Mouse (Mus musculus) cerebellum, adult 2 months (tissue): ENCODE data around the gene Psmc1. TPM values are rescaled to one million over a fixed set of nuclear protein-coding genes. Genes with fewer than 3 reads are reported as not detected.
A peak's percentile ranks its signal among the peaks of the same experiment; 100 is the strongest.

Experiments
- DNase-seq, 2 experiments: peaks; one replicate each; pipeline ENCODE4 v3.0.0; 2021
- H3K27ac ChIP-seq: fragments of 200-500 bp; 2 replicates; pipeline ENCODE4 v1.5.1; 2012; ENCODE audit warnings: low read length, control low read depth, inconsistent platforms; ENCODE audit not compliant: insufficient read depth
- H3K27me3 ChIP-seq: fragments of 200-500 bp; 2 replicates; pipeline ENCODE4 v1.6.1; 2012; ENCODE audit warnings: inconsistent platforms, mild to moderate bottlenecking, low read length, moderate library complexity; ENCODE audit not compliant: control insufficient read depth, insufficient read depth
- H3K4me1 ChIP-seq: fragments of 200-500 bp; 2 replicates; pipeline ENCODE4 v1.6.1; 2011; ENCODE audit warnings: low read length; ENCODE audit not compliant: control insufficient read depth, insufficient read depth
- H3K4me3 ChIP-seq: fragments of 200-500 bp; replicated peaks from 2 replicates; pipeline ENCODE3; 2011; ENCODE audit warnings: mild to moderate bottlenecking, low read depth, low read length, control low read depth; ENCODE audit not compliant: insufficient read depth
- CTCF ChIP-seq: fragments of 200-500 bp; IDR thresholded peaks from 2 replicates; pipeline ENCODE4 v1.5.1; 2011; ENCODE audit warnings: low read depth, mild to moderate bottlenecking, control low read depth, low read length, moderate library complexity, borderline replicate concordance; ENCODE audit not compliant: insufficient read depth
- POLR2A ChIP-seq: fragments of 200-500 bp; IDR thresholded peaks from 2 replicates; pipeline ENCODE4 v1.6.1; 2011; ENCODE audit warnings: low read length, control low read depth, borderline replicate concordance; ENCODE audit not compliant: insufficient read depth
- WGBS: fragments of 180-500 bp; shearing (Covaris S2); methylation state at CpG from one replicate; pipeline ENCODE4 v1.1.7; 2018; 5-methylcytosine and 5-hydroxymethylcytosine counted together
- polyA plus RNA-seq: library from polyadenylated mRNA; depleted of rRNA; stranded (reverse); fragments of >200 nt; gene quantifications from 2 replicates; pipeline ENCODE4 v1.2.3, GENCODE M21; 2012; rRNA removed

The Psmc1 gene
- polyA plus RNA-seq, result 163 and 177 TPM in 2 replicates

DNA sequence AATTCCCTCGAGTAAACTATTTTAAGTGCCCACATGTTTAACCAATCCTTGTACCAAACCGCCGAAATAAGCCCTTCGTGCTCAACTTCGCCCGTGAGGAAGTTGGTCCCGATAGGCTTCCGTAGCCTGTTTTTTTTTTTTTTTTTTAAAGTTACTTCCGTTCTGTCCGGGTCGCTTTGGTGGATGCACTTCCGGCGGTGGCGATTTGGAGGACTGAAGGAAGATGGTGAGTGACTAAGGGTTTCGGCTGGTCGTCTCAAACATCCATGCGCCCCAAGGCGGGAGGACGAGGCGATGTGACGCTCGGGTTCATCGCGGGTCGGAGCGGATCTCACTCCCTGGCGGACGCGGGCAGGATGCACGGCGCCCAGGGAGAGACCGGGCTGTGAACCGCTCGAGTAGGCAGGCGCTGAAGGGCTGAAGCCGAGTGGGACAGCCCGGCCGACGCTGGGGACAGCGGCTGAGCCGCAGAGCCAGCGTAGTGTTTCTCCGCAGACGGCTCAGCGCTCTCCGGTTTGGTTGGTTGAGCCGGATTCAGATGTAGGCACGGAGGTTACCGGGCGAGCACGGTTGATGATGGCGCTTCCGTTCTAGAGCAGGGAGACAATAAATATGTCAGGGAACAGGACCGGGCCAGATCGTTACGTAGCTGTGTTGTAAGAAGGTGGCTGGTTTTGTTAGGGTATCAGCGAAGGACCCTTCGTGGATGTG, at the start of gene Psmc1:
TSS of gene Psmc1 (plus strand) at position 169 of the 711 bp plus-strand sequence.
- Histone ChIP-seq H3K27me3 (no peaks in the 10 kb centered on the region), H3K27ac (peak within 1 kb of the TSS; percentile 39), H3K4me1 (peaks cover 12% of the 10 kb centered on the region; the same call in 1 of the 2 replicates), H3K4me3 (peak within 1 kb of the TSS; percentile 93)
- WGBS, result under 1% methylated on average over 58 of the region's 58 CpGs
- TF ChIP-seq POLR2A (peak; percentile 69; the same call in 1 of the 2 replicates), CTCF (no peak)
- DNase-seq, result peak; percentile 85 to 86

DNA sequence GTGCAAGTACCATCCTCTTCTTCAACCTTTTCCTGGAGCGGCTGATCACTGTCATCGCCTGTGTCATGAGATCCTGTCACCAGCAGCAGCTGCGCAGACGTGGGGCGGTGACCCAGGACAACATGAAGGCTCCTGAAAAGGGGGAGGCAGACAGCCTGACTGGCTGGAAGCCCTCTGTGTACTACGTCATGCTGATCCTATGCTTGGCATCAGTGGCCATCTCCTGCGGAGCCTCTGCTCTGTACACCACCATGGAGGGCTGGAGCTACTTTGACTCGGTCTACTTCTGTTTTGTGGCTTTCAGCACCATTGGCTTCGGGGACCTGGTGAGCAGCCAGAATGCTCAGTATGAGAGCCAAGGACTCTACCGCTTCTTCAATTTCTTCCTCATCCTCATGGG, 48.9 kb upstream of the Psmc1 start:
- DNase-seq, result no peak
- Histone ChIP-seq H3K27me3 (no peaks in the 10 kb centered on the region), H3K27ac (no peak overlapping the region), H3K4me1 (peaks cover 3% of the 10 kb centered on the region), H3K4me3 (no peak overlapping the region)
- TF ChIP-seq CTCF (no peak), POLR2A (no peak)
- 25% methylated on average over 10 of the region's 10 CpGs for WGBS

DNA sequence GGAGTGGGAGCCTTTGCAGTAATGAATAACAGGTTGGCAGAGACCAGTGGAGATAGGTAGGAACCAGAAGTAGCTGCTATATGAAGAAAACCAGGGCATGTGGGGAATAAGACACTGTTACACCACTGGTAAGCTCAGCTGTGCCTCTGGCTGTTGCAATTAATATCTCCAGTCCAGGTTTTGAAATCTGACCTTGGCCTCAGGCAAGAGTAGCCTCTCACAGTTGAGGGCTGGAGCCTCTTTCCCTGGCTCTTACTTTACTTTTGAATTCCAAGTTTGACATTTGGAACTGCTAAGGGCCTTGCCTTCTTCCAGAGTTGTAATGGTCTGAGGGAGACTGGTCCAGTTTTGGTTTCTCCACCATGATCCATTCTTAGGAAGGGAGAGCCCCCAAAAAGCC, 48.1 kb upstream of the Psmc1 start:
- Histone ChIP-seq H3K27ac (no peak overlapping the region), H3K4me1 (peaks cover 3% of the 10 kb centered on the region), H3K4me3 (no peak overlapping the region), H3K27me3 (no peaks in the 10 kb centered on the region)
- no peak for DNase-seq
- TF ChIP-seq CTCF (no peak), POLR2A (no peak)

DNA sequence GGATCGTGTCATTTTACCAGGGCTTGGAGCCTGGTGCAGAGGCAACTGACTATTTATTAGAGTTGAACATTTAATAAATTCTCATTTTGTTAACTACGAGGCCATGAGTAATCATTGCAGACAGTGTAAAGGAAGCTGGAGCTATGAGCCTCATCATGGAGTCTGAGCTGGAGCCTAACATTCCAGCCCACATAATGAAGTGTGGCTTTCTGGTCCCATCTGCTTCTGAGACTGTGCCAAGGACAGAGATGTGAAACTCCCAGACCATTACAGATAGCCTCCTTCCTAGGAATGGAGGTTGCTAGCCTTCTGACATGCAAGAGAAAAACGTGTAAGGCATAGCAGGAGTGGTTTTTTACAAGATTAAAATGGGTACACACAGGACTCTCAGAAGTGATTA, 47.4 kb upstream of the Psmc1 start:
- TF ChIP-seq POLR2A (no peak), CTCF (no peak)
- no peaks in the 10 kb centered on the region for H3K27me3 ChIP-seq
- no peak overlapping the region for H3K27ac ChIP-seq
- no peak for DNase-seq
- peaks cover 3% of the 10 kb centered on the region for H3K4me1 ChIP-seq
- H3K4me3 ChIP-seq, result no peak overlapping the region
- 75% methylated on average over 3 of the region's 3 CpGs for WGBS

DNA sequence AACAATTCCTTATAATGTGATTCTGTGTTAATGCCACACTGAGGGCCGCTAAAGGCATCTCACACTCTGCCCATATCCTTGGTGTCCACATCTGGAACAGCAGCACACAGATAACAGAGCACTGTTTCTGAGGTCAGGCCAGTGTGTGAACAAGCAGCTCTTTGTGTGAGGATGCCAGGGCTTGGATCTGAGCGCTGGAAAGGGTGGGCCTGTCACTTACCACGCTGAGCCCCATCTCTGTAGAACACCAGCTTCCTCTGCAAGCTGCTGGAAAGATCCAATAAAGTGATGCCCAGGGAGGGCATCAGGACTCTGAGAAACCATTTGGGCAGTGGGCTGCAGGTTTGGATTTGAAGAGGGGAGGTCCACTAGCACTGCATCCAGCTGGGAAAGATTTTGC, 44.8 kb upstream of the Psmc1 start:
- H3K4me1 ChIP-seq, result peaks cover 3% of the 10 kb centered on the region
- peak in 1 of 2 experiments; percentile 23 for DNase-seq
- peak overlapping the region; percentile 78; the same call in 1 of the 2 replicates for H3K27ac ChIP-seq
- no peaks in the 10 kb centered on the region for H3K27me3 ChIP-seq
- no peak overlapping the region for H3K4me3 ChIP-seq
- 60% methylated on average over 3 of the region's 3 CpGs for WGBS
- TF ChIP-seq CTCF (no peak), POLR2A (no peak)

DNA sequence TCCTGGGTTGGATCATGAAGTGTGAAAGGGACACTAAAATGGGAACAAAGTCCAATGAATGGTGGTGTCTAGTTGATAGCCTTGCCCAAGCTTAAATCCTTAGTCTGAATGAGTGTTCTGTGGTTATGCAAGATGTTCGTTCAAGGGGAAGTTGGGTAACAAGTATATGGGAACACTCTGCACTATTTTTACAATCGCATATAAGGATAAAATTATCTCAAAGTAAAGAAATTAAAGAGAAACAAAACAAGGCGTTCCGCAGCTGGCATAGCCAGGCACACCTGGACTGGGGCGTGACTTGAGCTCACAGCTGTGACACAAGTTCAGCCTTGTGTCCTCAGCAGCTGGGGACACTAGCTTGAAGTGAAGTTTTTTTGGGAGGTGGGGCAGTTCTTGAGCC, 42.5 kb upstream of the Psmc1 start:
- Histone ChIP-seq H3K27me3 (no peaks in the 10 kb centered on the region), H3K4me1 (no peaks in the 10 kb centered on the region), H3K4me3 (no peak overlapping the region), H3K27ac (no peak overlapping the region)
- 91% methylated on average over 5 of the region's 5 CpGs for WGBS
- DNase-seq, result no peak
- TF ChIP-seq POLR2A (no peak), CTCF (no peak)

DNA sequence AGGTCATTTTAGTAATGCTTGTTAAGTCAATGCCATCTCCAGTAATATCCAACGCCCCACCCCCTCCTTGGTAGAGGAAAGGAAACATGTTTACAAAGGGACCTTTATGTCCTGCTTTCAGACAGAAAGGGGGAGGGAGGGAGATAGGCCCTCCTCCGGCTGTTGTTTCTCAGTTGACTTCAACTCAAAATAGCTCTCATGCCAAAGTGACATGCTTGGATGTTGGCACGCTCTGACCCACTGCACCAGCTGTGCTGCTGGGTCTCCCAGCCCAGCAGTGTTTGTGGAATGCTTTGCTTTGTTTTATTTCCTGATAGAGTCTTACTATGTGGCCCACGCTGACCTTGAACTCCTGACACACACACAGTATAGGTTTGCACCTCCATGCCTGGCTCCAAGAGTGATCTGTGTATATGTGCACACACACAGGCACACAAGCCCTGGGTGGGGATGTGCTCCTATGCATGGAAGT, 36.7 kb upstream of the Psmc1 start:
- peak in 1 of 2 experiments; percentile 29 for DNase-seq
- Histone ChIP-seq H3K27me3 (no peaks in the 10 kb centered on the region), H3K27ac (0 out of 2 replicates have a peak overlapping the region, but pooled peaks have one; percentile 39), H3K4me1 (no peaks in the 10 kb centered on the region), H3K4me3 (no peak overlapping the region)
- 62% methylated on average over 4 of the region's 4 CpGs for WGBS
- TF ChIP-seq CTCF (no peak), POLR2A (no peak)

DNA sequence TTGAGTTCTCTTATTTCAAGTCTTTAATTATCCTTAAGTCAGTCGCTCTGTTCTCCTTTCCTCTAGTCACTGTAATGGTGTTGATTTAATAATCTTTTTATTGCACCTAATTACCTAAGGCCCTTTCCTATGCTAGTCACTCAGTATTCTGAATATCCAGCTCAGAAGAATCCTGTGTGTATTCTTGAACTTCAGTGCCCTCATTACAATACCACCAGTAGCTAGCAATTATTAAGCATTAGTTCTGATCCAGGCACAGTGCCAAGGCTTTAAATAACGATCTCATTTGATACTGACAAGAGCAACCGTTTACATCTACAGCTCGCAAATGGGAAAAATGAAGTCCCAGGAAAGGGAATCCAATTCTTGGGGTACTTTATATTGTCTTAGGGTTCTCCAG, 34.2 kb upstream of the Psmc1 start:
- Histone ChIP-seq H3K27me3 (no peaks in the 10 kb centered on the region), H3K4me1 (no peaks in the 10 kb centered on the region), H3K27ac (no peak overlapping the region), H3K4me3 (no peak overlapping the region)
- 45% methylated on average over 4 of the region's 4 CpGs for WGBS
- no peak for TF ChIP-seq POLR2A
- no peak for TF ChIP-seq CTCF
- no peak for DNase-seq
